Comparison of ENCODE assay signal across 8 mouse cellular contexts in the genomic region with DNA sequence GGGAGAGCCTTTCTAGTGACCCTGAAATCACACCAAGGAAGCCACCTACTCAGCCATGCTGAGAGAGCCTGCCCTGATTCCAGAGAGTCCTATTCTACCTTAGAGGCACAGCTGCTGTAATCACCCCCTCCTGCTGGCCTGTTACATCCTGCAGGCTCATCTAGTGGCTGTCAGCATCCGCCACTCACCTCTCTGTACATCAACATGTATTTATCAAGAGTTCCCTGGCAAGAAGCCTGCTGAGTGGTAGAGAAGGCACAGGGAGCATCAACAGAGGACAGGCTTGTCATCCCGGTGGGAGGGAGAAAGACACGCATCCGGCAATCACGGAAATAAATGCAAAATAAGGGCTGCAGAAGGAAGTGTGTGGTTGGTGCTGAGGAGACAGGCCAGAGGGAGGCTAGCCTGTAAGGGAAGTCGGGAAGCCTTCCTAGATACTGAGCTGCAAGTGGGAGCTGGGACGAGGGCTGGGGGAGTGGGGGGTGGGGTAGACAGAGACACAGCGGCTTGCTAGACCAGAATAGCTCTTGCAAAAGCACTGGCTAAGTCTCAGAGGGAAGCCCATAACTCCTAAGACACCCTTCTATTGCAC.
DNase-seq lines count a peak whose midpoint lies in the region; ATAC-seq lines count a peak whose summit lies in the region.

No protein-coding gene starts in this region.

- peak overlapping the region; percentile 87 for H3K27ac ChIP-seq in heart, embryonic 10.5 days

- WGBS in heart, embryonic 10.5 days, result 4% methylated on average over 8 of the region's 8 CpGs

- H3K27me3 ChIP-seq in heart, embryonic 10.5 days (ENCODE audit: insufficient read depth, poor library complexity, severe bottlenecking), result no peaks in the 10 kb centered on the region

- intact Hi-C loops in heart, postnatal 10 days (cut with DNase I), result no loop called here

- peak; percentile 46 to 53 for ATAC-seq in hematopoietic stem cell, adult 5-6 weeks (replicated peaks in 1 of 2; ENCODE audit: insufficient read depth in 1 of 2, low FRiP score in 2 of 2, low TSS enrichment in 1 of 2, low read depth in 1 of 2, poor library complexity in 2 of 2, severe bottlenecking in 2 of 2)

- peaks cover 38% of the 10 kb centered on the region for H3K4me1 ChIP-seq in heart, embryonic 10.5 days

- peak; percentile 81 for DNase-seq in heart, embryonic 10.5 days (ENCODE audit: low spot score)
- no peak for DNase-seq in heart, postnatal 10 days
- DNase-seq in R1 (ENCODE audit: low read depth, low spot score), result peak; percentile 69
- DNase-seq in lung, postnatal 10 days, result peak; percentile 36
- DNase-seq in natural killer cell, adult 2 months (ENCODE audit: low spot score in 2 of 2), result no peak
- DNase-seq in testis, postnatal 10 days (ENCODE audit: low spot score), result no peak
- no peak for DNase-seq in spleen, adult 12 weeks (ENCODE audit: low spot score)

- H3K4me3 ChIP-seq in heart, embryonic 10.5 days, result peak overlapping the region; percentile 29

- H3K36me3 ChIP-seq in heart, embryonic 10.5 days, result no peaks in the 10 kb centered on the region

- H3K9me3 ChIP-seq in heart, embryonic 10.5 days, result no peaks in the 10 kb centered on the region

Comparison
In these comparisons a context has a peak if more than half of its experiments do, and no peak if none do; other contexts are left out.
1. DNase-seq: peak in heart, embryonic 10.5 days (single experiment), R1 (single experiment) and lung, postnatal 10 days (single experiment); none in heart, postnatal 10 days (0 of 2), natural killer cell, adult 2 months (0 of 2), testis, postnatal 10 days (single experiment) and spleen, adult 12 weeks (single experiment).